Mouse (Mus musculus) olfactory bulb, adult 2 months (tissue): ENCODE measurements around the gene Gpat2. TPM values are rescaled to one million over a fixed set of nuclear protein-coding genes. Genes with fewer than 3 reads are reported as not detected.

ENCODE experiments used
- H3K27ac ChIP-seq: fragments of 200-500 bp; 2 replicates; pipeline ENCODE4 v1.5.1; 2012; ENCODE audit warnings: low read depth, low read length; ENCODE audit not compliant: insufficient read depth
- H3K4me1 ChIP-seq: fragments of 200-500 bp; 2 replicates; pipeline ENCODE4 v1.6.1; 2012; ENCODE audit warnings: low read length; ENCODE audit not compliant: control insufficient read depth, insufficient read depth
- H3K4me3 ChIP-seq: fragments of 200-500 bp; 2 replicates; pipeline ENCODE4 v1.5.1; 2012; ENCODE audit warnings: mild to moderate bottlenecking, low read depth, low read length, moderate library complexity; ENCODE audit not compliant: insufficient read depth
- CTCF ChIP-seq: fragments of 200-500 bp; IDR thresholded peaks from 2 replicates; pipeline ENCODE4 v1.5.1; 2012; ENCODE audit warnings: low read depth, mild to moderate bottlenecking, low read length, moderate library complexity; ENCODE audit not compliant: insufficient read depth
- POLR2A ChIP-seq: fragments of 200-500 bp; IDR thresholded peaks from 2 replicates; pipeline ENCODE4 v1.6.1; 2012; ENCODE audit warnings: mild to moderate bottlenecking, low read depth, low read length, moderate library complexity; ENCODE audit not compliant: insufficient read depth
- WGBS: fragments of 180-500 bp; shearing (Covaris S2); methylation state at CpG from one replicate; pipeline ENCODE4 v1.1.7; 2018; 5-methylcytosine and 5-hydroxymethylcytosine counted together
- polyA plus RNA-seq: library from polyadenylated mRNA; stranded (reverse); fragments of >200 nt; gene quantifications from 2 replicates; pipeline ENCODE4 v1.2.4, GENCODE M21; 2012; ENCODE audit warnings: low replicate concordance; ENCODE audit not compliant: missing spikeins, insufficient read depth, insufficient read length

Gene Gpat2
- polyA plus RNA-seq, 1 experiment: not detected

- H3K27ac ChIP-seq: no peak overlapping the region
- no peak overlapping the region for H3K4me3 ChIP-seq
- TF ChIP-seq POLR2A (no peak), CTCF (no peak)
- 70% methylated on average over 3 of the region's 3 CpGs for WGBS
- H3K4me1 ChIP-seq: no peaks in the 10 kb centered on the region
Observed at GRCm38 (mm10) chr2:127391323-127391722, 33.7 kb upstream of the Gpat2 start.

DNA sequence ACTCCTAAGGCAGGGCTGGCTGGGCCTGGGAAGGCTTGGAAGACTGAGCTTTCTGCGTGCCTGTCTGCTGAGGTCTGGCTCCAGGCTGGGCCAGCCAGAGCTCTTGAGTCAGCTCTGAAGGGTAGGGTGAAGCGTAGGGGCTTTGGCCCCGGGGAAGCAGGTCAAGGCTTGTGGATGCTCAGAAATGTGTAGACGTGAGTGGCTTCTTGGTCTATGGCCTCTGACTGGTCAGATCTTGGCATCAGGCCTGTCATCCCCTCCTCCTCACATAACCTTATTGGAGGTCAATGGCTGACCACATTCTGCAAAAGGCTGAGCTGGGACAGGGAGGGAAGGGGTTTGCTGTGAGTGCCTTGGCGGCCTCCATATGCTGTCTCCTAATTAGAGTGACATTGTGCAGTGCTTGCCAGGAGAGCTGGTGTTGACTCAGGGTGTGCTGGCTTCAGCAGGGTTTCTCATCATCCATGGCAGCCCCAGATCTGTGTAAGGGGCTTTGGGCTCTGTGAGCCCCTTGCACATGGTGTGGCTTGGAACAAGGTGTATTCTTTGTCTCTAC is 30.3 kb upstream of the Gpat2 start:
- Histone ChIP-seq H3K27ac (no peak overlapping the region), H3K4me1 (no peaks in the 10 kb centered on the region), H3K4me3 (no peak overlapping the region)
- 94% methylated on average over 5 of the region's 5 CpGs for WGBS
- TF ChIP-seq POLR2A (no peak), CTCF (no peak)

GRCm38 (mm10) chr2:127398738-127399137 is 26.3 kb upstream of the Gpat2 start:
- 94% methylated on average over 7 of the region's 7 CpGs for WGBS
- peaks cover 7% of the 10 kb centered on the region; the same call in 1 of the 2 replicates for H3K4me1 ChIP-seq
- no peak overlapping the region for H3K4me3 ChIP-seq
- H3K27ac ChIP-seq: no peak overlapping the region
- TF ChIP-seq POLR2A (no peak), CTCF (no peak)

- TF ChIP-seq POLR2A (no peak), CTCF (no peak)
- Histone ChIP-seq H3K4me1 (peaks cover 9% of the 10 kb centered on the region), H3K27ac (no peak overlapping the region), H3K4me3 (no peak overlapping the region)
- 89% methylated on average over 6 of the region's 6 CpGs for WGBS
Observed at GRCm38 (mm10) chr2:127411126-127411525, 13.9 kb upstream of the Gpat2 start.

DNA sequence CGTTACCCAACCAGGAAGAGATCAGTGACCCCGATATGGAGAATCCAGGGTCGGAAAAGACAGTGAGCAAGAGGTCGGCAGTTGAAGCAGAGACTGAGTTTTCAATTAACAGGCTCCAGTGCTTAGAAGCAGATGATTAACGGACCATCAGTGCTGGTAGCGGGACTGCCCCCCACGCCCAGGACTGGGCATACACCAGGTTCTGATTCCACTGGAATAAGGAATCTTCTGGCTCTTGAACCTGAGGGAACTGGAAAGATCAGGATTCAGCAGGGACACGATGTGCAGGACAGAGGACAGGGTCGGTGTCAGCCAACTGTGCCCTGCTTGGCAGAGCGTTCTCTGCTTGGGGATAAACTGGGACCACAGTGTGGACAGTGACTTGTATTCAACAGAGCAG is 9.2 kb upstream of the Gpat2 start:
- TF ChIP-seq CTCF (no peak), POLR2A (no peak)
- WGBS: 77% methylated on average over 10 of the region's 10 CpGs
- H3K4me1 ChIP-seq: no peaks in the 10 kb centered on the region; the same call in 1 of the 2 replicates
- H3K4me3 ChIP-seq: no peak overlapping the region
- no peak overlapping the region for H3K27ac ChIP-seq

DNA sequence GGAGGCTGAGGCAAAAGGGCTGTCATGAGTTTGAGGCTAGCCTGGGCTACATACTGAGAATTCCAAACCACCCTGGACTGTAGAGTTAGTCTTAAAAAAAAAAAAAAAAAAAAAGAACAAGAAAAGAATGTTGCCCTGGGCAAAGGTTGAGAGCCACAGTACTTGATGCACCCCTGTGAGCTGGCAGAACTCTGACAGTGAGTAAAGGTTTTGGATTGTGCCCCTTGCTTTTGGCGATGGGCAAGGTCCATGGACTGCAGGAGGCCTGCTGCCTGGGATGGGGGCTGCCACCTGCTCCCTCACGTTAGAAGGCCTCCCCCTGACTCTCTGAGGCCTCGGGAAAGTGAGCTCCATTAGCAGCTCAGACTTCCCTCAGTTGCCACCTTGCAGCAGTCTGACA is 8.3 kb upstream of the Gpat2 start:
- H3K4me3 ChIP-seq: no peak overlapping the region

DNA sequence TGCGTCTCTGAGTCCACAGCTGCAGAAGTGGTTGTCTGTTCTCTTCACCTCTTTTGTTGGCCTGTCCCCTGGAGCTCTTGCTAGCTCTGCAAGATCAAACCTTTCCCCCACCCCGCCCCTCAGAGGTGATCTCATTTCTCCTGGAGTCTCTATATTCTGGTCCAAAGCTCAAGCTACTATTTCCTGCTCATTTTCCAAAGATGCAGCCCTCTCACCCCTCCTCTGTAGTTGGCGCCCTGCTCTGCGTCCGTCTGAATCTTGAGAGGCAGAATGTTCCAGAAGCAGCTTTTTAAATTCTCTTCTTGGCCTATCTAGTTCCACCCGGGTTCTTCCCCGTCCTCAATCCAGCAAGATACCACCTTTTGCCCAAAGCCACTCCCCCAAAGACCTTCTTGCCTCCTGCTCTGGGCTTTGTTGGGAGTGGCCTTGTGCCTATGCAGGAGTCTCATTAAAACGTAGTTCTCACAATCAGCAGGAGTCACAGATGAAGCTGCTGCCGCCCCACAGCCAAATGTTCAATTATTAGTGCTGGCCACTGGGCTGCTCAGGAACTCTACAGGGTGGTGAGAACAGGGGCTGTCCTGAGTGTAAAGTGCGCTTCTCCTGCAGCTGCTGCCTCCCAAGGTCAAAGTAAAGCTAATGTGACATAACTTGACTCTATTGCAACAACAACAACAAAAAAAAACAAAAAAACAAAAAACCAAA is 6.6 kb upstream of the Gpat2 start:
- H3K27ac ChIP-seq: no peak overlapping the region
- TF ChIP-seq CTCF (no peak), POLR2A (no peak)
- WGBS: 73% methylated on average over 10 of the region's 10 CpGs
- no peaks in the 10 kb centered on the region for H3K4me1 ChIP-seq
- H3K4me3 ChIP-seq: no peak overlapping the region

More for the DNA sequence above, 8.3 kb upstream of the Gpat2 start:
- TF ChIP-seq POLR2A (no peak), CTCF (no peak)
- WGBS: 71% methylated on average over 3 of the region's 3 CpGs
- no peak overlapping the region for H3K27ac ChIP-seq
- H3K4me1 ChIP-seq: no peaks in the 10 kb centered on the region

DNA sequence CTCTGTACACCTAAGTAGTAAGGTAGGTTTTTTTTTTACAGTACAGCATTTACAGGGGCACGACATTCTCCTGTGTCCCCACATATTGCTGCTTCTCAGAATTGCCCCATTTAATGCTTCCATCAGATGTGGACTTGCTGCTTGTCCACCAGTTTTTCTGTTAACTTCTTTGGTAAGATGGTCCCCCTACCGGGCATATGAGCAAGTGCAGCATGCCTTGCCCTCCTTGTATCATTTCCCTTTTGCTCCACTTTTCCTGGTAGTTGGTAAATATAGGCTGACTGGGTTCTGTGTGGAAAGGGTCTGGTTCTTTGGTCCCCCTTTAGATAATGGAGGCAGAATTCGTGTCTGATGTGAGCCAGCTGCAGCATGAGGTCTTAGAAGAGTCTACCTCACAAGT is 5.2 kb downstream of the Gpat2 start:
- no peak for TF ChIP-seq CTCF
- TF ChIP-seq POLR2A: no peak
- 11% methylated on average over 3 of the region's 3 CpGs for WGBS

GRCm38 (mm10) chr2:127433487-127434295 is 8.7 kb downstream of the Gpat2 start:
- TF ChIP-seq CTCF: no peak
- TF ChIP-seq POLR2A: no peak
- H3K4me3 ChIP-seq: no peak overlapping the region
- 88% methylated on average over 9 of the region's 9 CpGs for WGBS

More for the DNA sequence above, 5.2 kb downstream of the Gpat2 start:
- Histone ChIP-seq H3K4me3 (no peak overlapping the region), H3K27ac (no peak overlapping the region), H3K4me1 (peaks cover under 1% of the 10 kb centered on the region; the same call in 1 of the 2 replicates)

More at GRCm38 (mm10) chr2:127433487-127434295, 8.7 kb downstream of the Gpat2 start:
- H3K4me1 ChIP-seq: no peaks in the 10 kb centered on the region
- no peak overlapping the region for H3K27ac ChIP-seq
